Mouse (Mus musculus) cerebellum, adult 2 months (tissue): ENCODE data around the gene Tsg101.

Experiments
- CTCF ChIP-seq: fragments of 200-500 bp; IDR thresholded peaks from 2 replicates; pipeline ENCODE4 v1.5.1; 2011; ENCODE audit warnings: low read depth, mild to moderate bottlenecking, control low read depth, low read length, moderate library complexity, borderline replicate concordance; ENCODE audit not compliant: insufficient read depth
- POLR2A ChIP-seq: fragments of 200-500 bp; IDR thresholded peaks from 2 replicates; pipeline ENCODE4 v1.6.1; 2011; ENCODE audit warnings: low read length, control low read depth, borderline replicate concordance; ENCODE audit not compliant: insufficient read depth

DNA sequence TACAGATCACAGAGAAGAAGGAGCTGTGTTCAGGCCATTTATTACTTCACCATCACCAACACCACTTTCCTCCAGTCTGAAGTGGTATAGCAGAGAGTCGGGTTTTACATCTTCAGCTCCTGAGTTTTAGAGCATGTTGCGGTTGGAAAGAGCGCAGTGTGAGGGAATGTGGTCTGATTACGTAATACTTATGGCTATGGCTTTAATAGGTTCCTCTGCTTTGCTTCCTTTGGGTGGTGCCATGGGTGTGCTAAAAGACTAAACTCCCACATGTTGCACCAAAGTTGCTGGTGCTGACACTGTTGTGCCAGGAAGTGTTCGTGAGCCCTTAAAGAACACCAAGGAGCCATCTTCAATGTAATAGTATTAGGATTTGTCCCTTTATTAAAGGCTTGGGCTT is 8.5 kb upstream of the Tsg101 start:
- TF ChIP-seq CTCF (no peak), POLR2A (no peak)
